Mouse (Mus musculus) activated CD4-positive, CD25-positive, alpha-beta regulatory T cell, adult 4 months (primary cell): Measurements from ENCODE around the gene 4921517D22Rik. TPM values are rescaled to one million over a fixed set of nuclear protein-coding genes. Genes with fewer than 3 reads are reported as not detected.
A peak's percentile ranks its signal among the peaks of the same experiment; 100 is the strongest.

ENCODE experiments used
- ATAC-seq: one replicate; pipeline ENCODE4 v1.8.0; 2017
- polyA plus RNA-seq, 2 experiments: library from polyadenylated mRNA; unstranded; fragments of 100-300 nt; shearing (Covaris generic); gene quantifications; one replicate each; pipeline ENCODE4 v1.2.1; 2017

The 4921517D22Rik gene
- polyA plus RNA-seq, 2 experiments from 2014 or later = 0.48 TPM; not detected in 1

DNA sequence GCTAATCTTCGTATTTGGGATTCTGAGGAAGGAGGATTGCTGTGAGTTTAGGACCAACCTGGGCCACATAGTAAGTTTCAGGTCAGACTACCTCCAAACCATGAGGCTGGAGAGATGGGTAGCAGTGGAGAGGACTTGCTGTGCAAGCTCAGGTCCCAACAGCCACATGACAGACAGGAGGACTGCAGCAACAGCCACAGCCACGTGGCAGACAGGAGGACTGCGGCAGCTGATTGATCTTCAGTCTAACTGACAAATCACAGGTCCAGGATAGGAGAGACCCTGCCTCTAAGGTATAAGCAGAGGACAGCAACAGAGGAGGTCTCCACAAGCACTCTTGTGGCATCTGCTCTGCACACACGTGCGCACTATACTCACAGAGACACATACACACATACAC lies 36.1 kb downstream of the 4921517D22Rik start:
- ATAC-seq = no peak

DNA sequence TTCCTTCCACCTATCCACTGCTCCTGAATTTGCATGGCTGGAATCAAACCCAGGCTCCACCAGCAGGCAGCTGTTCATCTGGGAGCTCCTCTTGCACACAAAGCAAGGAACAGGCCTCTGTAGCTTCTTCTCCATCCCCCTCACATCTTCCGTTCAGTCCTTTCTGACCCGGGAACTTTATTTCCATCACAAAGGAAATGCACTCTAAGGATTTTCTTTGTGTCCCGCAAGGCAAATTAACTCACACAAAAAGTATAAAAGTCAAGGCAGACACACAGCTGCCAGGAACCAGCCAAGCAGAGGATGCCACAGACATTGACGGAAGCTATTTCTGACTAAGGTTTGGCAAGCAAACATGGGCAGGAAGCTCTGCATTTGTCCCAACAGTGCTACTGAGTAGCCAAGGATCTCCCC lies 36.9 kb downstream of the 4921517D22Rik start:
- ATAC-seq = peak; percentile 12

DNA sequence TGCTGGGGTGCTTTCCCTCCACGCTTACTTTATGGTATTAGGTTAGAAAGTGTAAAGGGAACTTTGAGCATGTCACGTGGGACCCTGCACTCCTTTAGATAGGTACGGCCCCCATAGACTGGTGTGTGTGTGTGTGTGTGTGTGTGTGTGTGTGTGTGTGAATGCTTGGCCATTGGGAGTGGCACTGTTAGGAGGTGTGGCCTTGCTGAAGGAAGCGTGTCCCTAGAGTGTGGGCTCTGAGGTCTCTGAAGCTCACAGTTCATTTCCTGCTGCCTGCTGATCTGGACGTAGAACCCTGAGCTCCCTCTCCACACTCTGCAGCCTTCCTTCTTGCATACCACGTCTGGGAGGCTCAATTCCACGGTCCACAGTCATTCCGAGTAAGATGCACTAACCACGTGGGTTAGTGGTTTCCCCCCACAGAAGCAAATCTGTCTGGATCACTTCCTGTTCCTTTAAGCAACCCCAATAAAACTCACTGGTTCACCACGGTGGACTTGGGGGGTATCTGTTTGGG lies 37.5 kb downstream of the 4921517D22Rik start:
- peak; percentile 83 for ATAC-seq

DNA sequence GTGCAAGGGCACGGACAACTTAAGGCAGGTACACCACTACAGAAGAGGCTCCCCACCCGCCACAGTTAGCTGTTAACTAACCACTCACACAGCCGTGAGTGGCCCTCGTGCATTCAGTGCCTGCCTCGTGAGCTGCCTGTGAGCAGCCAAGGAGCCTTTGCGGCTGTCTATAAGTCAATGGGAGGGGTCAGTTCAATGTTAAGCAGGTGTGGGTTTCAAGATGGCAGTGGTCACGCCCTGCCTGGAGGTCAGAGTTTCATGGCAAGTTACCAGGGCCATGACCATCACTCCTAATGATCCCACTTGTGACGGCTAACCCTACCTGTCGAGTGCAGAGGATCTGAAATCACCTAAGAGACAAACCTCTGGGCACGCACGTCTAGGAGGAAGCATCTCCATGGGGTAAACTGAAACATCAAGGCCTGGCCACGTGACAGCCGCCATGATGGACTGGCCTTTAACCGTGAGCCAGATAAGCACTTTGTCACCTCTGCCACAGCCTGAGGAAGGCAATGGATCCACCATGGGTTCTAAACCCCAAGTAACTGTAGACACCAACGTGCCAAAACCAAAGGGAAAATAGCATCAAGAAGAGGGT lies 38.1 kb downstream of the 4921517D22Rik start:
- ATAC-seq = no peak

DNA sequence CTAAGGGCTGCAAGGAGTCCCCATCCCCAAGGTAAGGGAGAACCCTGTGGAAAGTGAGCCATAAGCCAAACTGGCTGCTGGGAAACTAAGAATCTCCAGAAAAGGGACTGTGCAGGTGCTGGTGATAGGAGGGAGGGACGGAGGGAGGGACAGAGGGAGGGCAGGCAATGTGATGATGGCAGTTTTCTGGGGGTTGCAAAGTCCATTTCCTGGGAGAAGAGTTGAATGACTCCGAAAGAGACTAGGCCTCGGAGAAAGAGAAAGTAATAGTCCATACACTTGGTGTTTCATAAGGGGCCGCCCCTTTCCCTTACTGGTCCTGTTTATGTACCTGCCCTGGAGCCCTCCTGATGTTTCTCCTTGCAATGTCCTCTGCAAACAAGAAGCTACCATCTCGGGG lies 39.4 kb downstream of the 4921517D22Rik start:
- ATAC-seq = no peak

DNA sequence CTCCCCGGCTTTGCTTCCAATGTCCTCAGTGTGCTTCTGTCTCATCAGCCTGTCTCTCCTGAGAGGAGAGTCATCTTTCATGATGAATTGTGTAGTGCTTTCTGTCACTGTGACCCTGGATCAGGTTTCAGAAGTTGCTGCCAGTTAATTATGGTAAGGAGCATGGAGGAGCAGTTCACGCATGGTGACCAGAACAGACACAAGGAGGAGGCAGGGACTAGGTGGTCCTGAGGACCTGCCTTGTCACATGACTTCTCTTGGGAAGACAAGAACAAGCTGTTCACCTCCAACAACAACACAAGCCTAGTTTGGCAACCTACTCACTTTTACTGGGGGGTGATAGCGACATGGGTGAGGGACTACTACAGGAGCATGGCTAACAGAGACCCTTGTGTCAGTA lies 40.8 kb downstream of the 4921517D22Rik start:
- ATAC-seq = no peak

DNA sequence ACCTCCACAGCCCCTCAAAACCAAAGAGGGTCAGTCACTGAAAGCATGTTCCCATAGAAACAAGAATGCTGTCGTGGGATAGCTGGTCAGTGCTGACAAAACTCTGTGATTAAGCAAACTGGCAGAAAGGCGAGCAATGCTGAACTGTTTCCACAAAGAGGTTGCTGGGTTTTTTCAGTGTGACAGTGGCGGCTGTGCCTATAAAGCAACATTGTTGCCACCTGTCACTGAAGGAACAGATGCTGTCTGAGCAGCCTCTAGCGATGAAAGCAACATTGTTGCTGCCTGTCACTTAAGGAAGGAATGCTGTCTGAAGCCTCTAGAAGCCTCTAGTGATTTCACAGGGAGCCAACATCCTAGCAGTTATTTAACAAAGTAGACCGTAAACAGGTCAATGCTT lies 41.3 kb downstream of the 4921517D22Rik start:
- no peak for ATAC-seq

DNA sequence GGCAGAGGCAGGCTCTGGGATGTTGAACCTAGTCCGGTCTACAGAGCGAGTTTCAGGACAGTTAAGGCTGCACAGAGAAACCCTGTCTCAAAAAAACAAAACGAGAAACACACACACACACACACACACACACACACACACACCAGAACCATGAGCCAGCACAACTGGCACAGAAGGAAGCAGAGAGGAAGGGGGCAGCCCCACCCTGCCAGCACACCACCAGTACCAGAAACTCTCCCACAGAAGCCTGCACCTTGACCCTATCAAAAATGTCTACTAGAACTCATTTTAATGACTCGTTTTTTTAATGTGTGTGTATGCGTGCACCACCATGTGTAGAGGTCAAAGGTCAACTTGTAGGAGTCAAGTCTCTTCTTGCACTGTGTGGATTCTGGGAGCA lies 44.1 kb downstream of the 4921517D22Rik start:
- no peak for ATAC-seq

DNA sequence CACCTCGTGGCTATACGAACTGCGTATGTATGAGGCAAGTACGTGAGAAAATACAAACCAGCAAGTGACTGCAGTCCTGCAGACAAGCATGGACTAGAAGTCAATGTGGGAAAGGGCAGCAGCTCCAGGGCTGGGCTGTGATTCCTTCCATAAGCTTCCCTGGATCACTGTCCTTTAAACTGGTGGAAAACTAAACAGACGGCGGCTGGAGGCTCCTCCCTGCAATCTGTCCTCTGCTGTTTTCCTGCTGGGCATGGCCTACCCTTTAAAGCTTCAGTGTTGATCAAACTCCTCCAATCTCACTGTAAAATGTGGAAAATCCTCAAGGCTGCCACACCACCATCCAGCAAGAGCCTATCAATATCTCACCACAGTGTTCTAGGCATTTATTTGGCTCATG lies 45.3 kb downstream of the 4921517D22Rik start:
- no peak for ATAC-seq

DNA sequence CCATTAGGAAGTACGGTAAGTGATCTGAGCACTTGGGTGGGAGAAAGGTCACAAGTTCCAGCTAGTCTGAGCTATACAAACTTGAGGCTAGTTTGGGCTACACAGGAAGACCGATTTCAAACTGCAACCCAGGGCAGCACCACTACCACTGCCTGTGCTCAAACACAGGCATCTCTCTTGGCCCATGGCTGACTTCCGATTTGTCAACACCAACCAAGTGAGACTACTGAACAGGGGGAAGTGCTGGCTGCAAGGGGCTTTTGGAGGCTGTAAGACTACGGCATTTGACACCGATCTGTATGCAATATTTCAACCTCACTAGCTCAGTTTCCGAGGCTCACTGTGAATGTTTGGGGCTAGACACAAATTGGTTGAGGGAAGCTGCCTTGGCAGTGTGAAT lies 46.4 kb downstream of the 4921517D22Rik start:
- no peak for ATAC-seq

DNA sequence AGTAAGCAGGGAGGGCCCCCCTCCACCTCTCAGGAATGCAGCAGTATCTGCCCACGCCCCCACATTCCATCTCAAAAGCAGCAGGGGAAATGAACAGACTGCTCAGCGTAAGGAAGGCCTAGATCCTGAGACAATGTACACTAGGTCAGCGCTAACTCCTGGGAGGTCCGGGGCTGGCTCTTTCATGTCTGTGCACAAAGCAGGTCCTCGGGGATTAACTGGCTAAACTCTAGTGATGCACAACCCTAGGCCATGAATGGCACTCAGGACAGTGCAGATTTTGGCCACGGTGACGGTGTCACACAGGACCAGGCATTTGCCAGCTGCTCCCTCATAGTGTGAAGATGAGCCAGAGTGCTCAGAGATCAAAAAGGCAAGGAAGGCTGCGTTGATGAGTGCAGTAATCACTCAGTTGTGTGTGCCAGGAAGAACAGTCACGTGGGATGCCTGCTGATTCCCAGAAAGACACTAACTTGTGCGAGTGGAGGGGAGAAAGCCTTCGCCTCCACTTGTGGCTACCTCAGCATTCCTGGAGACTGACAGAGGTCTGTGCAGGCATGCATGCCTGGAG lies 47.1 kb downstream of the 4921517D22Rik start:
- ATAC-seq = no peak

DNA sequence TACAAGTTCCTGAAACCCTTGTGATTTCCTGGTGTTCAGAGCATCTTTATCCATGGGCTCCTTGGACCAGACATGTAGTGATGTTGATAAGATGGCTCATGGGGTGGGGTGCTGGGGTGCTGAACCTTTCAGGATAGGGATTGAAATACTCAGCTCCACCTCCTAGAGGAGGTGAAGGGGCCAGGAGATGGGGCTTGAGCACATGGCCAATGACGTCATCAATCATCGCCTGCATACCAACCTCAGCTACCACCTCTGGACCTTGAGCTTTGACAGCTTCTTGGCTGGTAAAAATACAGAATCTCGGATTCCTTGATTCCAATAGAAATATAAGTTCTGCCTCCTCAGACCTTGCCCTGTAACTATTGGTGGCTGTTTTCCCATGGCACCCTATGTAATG lies 48.4 kb downstream of the 4921517D22Rik start:
- ATAC-seq = no peak

DNA sequence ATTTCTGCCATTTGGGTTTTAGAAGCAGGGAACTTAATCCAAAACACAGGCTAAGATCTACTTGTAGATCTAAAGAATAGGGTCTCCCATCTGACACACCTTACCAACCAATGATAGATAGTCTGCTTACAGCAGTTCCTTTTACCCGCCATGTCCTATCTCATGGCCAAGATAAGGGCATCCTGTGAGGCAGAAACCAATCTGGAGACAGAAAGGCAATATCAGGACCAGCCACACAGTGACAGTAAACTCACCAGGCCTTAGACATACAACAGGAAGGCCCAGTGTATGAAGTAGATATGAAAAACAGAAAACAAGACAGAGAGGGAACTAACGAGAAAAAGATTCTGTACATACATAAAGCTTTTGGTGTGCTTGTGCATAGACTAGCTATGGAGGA lies 51.1 kb downstream of the 4921517D22Rik start:
- no peak for ATAC-seq

DNA sequence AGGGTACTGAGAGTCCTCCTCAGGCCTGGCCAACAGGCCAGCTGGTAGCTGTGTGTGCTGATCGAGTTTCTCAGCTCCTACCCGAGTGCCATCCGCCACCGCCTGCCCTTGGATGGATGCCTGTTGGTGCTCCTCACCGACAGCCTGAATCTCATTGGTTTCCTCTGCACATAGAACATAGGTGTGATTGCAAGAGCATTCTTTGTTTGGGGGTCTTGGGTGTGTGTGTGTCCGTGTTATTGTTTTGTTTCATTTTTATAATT lies 53.8 kb downstream of the 4921517D22Rik start:
- no peak for ATAC-seq

DNA sequence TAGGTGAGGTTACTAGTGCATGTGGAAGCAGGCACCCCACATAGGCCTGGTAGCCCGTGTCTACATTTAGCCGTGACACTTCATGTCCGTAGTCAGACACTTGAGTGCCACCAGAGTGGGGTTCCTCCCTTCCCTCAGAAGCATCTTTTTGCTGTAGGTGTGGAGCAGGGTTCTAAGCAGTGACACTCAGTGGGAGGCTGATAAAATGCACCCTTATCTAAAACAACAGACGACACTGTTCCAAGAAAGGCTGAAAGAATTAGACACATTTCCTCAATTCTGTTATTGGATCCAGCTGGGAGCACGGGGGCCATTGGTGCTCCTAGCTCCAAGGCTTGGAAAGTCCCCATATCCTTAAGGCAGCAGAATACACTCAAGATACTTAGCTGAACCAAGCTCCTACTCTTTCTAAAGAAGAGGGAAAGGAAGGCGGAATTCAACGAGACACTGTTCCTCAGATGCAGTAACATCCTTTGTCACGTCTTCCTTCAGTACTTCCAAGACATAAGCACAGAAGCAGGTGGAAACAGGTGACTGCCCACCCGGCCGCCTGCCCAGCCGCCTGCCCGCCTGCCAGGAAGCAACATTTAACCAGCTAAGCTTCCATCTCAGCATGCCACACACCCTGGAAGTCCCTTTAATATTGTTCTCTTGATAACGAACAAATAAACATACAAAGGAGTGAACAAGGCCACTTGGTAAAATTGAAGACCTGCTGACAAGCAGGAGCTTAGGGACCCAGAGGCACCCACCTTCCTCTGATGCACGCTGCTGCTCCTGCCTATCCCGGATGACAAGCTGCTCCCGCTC lies 54.3 kb downstream of the 4921517D22Rik start:
- no peak for ATAC-seq

DNA sequence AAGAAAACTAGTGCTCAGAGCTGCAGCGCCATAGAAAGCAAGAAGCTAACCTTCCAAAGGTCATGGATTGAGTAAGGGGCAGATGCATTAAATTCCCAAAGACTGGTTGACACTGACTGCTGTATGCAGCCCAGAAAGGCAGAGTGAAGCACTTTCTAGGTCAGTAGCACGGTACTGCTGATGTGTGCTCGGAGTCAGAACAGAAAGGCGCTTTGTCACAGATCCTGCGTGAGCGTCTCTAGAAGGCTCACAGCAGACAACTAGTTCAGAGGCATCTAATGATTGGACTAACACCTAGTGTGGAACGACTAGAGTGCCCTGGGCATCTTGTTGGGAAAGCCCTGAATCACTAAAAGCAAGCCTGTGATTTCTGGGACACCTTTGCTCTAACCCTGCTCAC lies 56.1 kb downstream of the 4921517D22Rik start:
- no peak for ATAC-seq

Other genes starting within 250 kb of the 4921517D22Rik start
- gene Agtpbp1, start 108.9 kb downstream of the 4921517D22Rik start, polyA plus RNA-seq = 10 to 100 TPM; 10.1 to 15.6 TPM
- gene Naa35, start 108.8 kb downstream of the 4921517D22Rik start, polyA plus RNA-seq = 10 to 100 TPM; 79.9 to 87.5 TPM
- 10 to 100 TPM; 36.1 to 40.9 TPM for gene Golm1, start 18.3 kb downstream of the 4921517D22Rik start, polyA plus RNA-seq
- gene Spata31d1a, start 16.2 kb upstream of the 4921517D22Rik start, polyA plus RNA-seq = not detected
- gene Spata31d1b, start 18.2 kb upstream of the 4921517D22Rik start, polyA plus RNA-seq = not detected
- not detected for gene Spata31d1d, start 37.6 kb upstream of the 4921517D22Rik start, polyA plus RNA-seq
- not detected for gene 1700014D04Rik, start 52.6 kb upstream of the 4921517D22Rik start, polyA plus RNA-seq
- gene Isca1, start 75.7 kb upstream of the 4921517D22Rik start, polyA plus RNA-seq = 10 to 100 TPM; 40.9 to 53.5 TPM
- not detected for gene Gm49354, start 88.1 kb upstream of the 4921517D22Rik start, polyA plus RNA-seq
- 10 to 100 TPM; 62.4 to 64.7 TPM for gene Tut7, start 129.0 kb upstream of the 4921517D22Rik start, polyA plus RNA-seq